Mouse (Mus musculus) B cell, adult 2 months (primary cell): ENCODE measurements at regions not wholly inside any gene's neighbourhood (a gene's known extent, or its start where the extent isn't known, plus 50 kb on each side); places are given as distances from the start of the nearest gene placed in this dataset.

ENCODE experiments used
- DNase-seq, 2 experiments: peaks; one replicate each; pipeline ENCODE4 v3.0.0; 2022

- no peak for DNase-seq
Observed at GRCm38 (mm10) chr16:5829071-5829470, 56.1 kb upstream of the Rbfox1 start.

DNA sequence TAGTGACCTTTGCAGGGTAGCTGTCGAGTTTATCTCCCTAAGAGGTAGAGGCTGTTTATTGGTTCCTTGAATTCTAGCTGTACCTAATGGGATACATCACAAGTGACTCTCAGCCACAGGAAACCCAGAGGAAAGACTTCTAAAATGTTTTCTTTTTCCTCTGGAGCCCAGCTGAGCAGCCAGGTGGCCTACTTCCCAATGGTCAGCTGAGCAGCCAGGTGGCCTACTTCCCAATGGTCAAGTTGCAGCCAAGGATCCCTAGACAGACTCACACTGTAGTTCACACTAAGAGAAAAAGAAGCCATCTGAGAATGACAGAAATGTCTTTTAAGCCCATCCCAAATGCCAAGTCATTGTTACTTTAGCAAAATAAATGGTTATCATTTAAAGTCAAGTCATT is 61.8 kb upstream of the Rbfox1 start:
- no peak for DNase-seq

- no peak for DNase-seq
Observed at GRCm38 (mm10) chr16:5817166-5817565, 68.0 kb upstream of the Rbfox1 start.

DNA sequence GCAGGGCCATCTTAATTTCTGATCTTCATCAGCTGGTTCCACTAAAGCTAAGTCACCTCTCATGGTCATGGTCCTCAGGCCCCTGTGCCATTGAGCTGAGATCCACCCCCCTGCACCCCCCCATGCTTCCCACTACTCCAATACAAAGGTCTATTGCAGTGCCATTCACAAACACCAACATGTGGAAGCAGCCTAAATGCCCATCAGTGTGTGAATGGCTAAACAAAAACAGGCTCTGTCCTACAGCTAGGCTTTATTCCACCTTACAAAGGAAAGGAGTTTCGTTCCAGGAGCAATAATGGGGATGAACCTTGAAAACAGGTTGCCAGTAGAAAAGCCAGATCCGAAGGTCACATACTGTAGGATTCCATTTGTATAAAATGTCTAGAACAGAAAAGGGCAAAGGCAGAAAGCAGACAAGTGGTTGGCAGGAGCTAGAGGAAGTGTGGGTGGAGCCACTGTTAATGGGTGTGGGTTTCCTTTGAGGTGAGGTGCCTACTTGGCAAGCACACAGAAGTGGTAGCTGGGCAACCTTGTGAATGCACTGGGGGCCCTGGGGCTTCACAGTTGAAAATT is 72.8 kb upstream of the Rbfox1 start:
- DNase-seq = no peak

DNA sequence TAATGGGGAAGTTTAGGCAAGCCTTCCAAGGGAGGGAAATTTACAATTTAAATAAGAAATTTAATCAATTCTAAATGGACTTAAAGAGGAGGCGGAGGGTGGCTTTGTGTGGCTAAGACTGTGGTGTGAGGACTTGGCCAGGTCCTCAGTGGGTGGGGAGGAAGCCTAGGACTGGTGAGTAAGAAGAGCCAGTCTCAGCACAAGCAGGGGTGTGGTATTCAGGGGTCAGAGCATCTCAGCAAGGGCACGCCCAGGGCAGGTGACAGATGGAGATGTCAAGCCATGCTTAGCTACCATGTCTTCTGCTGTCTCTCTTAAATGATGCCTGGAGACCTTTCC is 73.5 kb upstream of the Rbfox1 start:
- no peak for DNase-seq

GRCm38 (mm10) chr16:5810986-5811653 is 74.0 kb upstream of the Rbfox1 start:
- DNase-seq = no peak

DNA sequence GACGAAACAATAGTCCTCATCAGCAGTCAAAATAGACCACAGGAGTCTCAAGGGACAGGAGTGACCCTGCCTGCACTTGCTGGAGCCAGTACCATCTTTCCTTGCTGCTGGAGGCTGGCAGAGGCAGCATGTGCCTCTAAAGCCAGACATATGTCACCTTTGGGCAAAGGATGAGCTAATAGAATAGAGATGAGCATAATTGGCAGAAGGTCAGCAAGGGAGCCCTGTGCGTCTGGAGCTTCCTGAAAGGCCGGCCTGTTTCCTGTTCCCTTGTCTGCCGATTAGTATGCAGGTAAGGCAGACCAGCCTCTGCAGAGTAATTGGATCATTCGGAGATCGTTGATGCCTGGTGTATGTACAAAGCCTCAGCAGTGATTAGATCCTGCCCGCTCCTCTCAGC is 87.0 kb upstream of the Rbfox1 start:
- DNase-seq = no peak

DNA sequence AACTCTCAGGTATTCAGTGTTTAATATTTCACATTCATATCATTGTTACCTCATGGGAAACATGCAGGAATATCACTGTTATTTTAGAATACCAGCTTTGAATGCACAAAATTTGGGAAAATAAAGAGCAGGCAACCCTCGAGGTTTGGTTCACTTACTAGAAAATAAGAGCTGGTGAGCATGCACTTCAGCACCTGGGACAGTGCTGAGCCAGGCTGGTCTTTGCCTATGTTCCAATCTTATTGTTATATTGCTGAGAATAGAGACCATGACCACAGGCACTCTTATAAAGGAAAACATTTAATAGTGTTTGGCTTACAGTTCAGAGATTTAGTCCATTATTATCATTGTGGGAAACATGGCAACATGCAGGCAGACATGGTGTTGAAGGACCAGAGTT is 92.9 kb upstream of the Rbfox1 start:
- no peak for DNase-seq

DNA sequence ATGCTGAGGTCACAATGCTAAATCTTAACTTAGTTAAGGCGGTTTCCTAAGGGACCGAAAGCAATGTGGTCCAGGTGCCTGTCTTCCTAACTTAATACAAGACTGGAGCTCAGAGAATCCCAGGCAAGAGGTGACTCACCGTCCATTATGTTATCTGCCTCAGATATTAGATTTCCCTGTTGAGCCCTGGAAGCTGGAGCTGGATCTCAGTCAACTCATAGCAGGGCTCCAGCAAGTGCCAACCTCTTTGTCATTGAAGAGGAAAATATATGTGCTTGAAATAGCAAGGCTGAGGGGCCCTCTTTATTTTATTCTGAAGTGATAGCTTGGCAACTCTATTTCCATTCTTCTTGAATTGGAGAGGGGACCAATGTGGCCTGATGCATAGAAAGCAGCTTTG is 95.0 kb upstream of the Rbfox1 start:
- DNase-seq = no peak

DNA sequence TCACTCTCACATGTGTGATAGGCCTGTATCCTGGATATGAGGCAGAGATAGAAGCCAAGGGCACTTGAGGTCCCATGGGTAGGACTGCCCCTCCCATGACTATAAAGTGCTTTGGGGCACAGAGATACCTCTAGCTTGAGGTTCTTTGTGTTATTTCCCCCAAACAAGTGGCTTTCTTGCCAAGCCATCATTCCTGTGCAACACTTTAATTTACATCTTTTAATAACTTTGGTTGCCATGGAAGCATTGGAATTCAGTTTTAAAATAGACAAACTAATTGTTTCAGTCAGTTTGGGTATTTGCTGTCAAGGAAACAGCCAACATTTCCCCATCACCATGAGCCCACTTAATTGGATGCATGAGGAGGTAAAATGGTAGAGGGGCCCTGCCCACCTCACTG is 97.9 kb upstream of the Rbfox1 start:
- no peak for DNase-seq

DNA sequence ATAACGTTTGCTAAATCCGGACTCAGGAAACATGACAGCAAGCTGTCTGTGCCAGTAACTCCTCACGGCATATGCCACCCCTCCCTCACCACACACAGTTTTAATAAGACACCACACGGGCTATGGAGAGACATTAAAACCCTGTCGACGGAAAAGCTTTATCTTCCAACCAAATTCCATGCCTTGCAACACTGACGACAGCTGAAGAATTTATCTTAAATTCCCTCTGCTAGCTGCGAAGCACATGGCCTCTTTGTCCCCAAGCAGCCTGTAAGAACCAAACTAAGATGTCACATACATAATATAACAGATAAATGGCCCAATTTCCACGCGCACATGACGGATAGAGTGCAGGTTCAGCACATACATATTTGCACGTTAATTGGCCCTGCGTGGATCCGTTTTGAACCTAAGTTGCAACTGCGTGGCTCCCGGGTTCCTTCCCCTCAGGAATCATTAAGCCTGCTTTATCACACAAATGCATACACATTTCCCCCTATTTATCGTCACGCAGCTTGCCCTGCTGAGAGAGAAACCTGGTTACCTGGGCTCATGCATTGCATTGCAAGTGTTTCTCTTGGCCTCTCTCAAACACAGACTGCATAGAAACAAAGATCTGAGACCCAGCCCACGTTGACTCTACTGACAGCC is 118.3 kb upstream of the Rbfox1 start:
- DNase-seq = no peak

DNA sequence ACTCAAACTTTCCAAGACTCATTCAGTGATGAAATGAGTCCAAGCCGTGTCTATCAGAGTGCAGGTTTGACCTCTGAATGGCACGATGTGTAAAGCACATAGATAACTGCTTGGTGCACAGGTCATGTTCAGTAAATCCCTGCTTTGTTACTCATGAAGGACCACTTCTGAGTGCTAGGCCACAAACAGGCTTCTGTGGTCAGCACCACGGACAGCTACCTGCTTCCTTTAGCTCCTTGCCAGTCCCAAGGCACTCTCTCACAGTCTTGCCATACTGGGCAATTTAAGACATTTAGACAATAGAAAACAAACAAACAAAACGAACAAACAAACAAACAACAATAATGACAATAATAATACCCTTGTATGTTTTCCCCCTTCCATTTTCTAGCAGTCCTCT is 120.0 kb upstream of the Rbfox1 start:
- no peak for DNase-seq

- no peak for DNase-seq
Observed at GRCm38 (mm10) chr16:5760821-5761220, 124.3 kb upstream of the Rbfox1 start.

- DNase-seq = no peak
Observed at GRCm38 (mm10) chr16:5759021-5759420, 126.1 kb upstream of the Rbfox1 start.

- no peak for DNase-seq
Observed at GRCm38 (mm10) chr16:5742716-5743507, 142.2 kb upstream of the Rbfox1 start.

DNA sequence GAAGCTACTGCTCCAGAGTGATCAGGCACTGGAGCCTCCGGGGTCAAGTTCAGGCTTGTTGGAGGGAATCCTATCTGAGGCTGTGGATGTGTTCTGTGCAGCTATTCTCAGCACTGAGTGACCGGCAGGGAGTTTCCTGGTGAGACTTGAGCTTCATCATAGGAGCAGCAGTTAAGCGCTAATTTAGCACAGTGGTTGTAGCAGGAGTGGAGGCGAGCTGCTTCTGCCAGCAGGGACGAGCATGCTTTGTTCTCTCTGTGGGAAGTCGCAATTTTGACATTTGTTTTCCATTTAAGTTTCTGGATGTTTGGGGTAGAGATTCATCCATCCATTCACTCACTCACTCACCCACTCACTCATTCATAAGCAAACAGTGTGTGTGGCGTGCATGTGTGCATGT is 144.4 kb upstream of the Rbfox1 start:
- no peak for DNase-seq

DNA sequence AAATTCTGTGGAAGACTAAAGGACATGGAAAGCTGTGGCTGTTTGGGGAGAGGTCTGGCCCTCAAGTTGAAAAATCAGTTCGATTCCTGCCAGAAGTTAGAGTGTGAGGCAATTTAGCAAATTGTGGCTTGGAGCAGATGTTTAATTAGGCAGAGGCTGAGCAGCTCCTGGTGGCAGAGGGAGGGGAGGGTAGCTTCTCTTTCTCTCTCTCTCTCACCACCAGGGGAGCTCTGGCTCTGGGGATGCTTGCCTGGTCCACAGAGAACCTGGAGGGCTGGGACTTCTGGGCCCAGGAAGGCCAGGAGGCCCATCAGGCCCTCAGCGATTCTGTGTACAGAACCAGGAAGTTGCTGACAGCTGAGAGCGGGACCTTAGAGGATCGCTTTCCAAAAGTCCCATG is 151.5 kb upstream of the Rbfox1 start:
- DNase-seq = no peak

DNA sequence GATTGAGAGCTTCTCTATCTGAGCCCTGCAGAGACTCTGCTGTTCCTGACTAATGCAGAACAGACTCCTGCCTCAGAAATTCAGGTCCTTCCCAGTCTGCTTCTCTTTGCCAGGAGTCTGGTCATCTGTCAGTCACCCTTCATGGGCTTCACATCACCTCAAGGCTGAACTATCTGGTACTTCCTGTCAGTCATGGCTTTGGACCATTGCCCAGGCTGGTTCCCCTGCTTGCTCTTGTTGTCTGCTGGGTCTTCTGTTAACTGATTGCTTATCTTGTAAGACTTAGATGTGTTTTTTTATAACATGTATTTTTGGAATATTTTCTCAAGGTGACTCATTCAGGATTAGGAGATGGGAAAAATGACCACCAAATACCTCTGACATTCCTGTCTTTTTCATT is 162.6 kb upstream of the Rbfox1 start:
- no peak for DNase-seq

GRCm38 (mm10) chr16:5713476-5713875 is 171.7 kb upstream of the Rbfox1 start:
- DNase-seq = no peak

- no peak for DNase-seq
Observed at GRCm38 (mm10) chr16:5709831-5710230, 175.3 kb upstream of the Rbfox1 start.

GRCm38 (mm10) chr16:5700731-5701255 is 184.4 kb upstream of the Rbfox1 start:
- DNase-seq = no peak

DNA sequence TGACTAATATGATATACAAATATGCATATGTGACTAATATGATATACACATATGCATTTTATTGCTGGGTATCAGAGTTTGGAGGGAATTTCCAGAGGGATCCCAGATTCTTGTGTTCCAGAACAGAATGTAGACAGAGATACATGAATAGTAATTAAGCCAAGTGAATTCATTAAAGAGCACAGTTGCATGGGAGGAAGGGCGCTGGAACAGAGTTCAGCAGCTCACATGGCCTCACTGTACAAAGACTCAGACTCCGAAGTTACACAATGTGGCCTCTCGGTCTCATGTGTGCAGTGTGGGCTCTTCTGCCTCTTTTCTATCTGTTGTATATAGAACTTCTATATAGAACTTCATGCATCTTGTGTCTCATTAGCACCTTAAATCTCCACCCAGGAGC is 196.8 kb upstream of the Rbfox1 start:
- DNase-seq = no peak

DNA sequence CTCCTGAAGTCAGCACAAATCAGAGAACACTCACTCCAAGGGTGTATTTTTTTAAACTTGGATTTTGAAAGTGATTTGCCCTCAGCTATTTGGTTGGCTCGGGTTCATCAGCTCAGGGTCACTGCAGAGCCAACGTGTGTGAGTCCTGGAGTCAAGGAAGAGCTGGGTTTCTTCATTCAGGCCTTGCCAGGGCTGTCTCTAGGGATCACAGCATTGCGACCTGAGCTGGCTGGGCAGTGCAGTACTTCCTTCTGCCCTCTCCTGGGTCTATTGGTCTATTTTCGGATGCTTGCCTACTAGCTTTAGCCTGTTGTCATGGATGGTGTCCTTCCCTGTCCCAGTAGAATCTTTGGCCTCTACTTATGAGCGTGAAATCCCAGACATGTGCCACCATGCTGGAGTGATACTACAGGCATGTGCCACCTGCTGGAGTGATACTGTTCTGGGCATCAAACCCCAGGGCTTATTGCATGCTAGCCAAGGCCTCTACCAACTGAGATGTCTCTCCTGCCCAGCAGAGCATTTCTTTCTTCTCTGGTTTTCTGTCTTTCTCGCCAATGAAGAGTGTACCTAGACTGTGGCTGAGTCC is 211.7 kb upstream of the Rbfox1 start:
- no peak for DNase-seq
